Mouse (Mus musculus) lung, embryonic 14.5 days (tissue): ENCODE data around the gene Parp4. TPM values are rescaled to one million over a fixed set of nuclear protein-coding genes. Genes with fewer than 3 reads are reported as not detected.

ENCODE experiments used
- ATAC-seq: fragments of 200-750 bp; cut with Nextera tagmentation; 2 replicates; pipeline ENCODE4 v1.8.0; 2017; ENCODE audit warnings: mild to moderate bottlenecking, moderate TSS enrichment, moderate library complexity; ENCODE audit not compliant: insufficient read depth
- DNase-seq: peaks from one replicate; pipeline ENCODE4 v3.0.0-alpha.2; 2015
- H3K27ac ChIP-seq: fragments of 300-500 bp; sonication (generic); 2 replicates; pipeline ENCODE4 v1.5.1; 2014; ENCODE audit warnings: low read depth, mild to moderate bottlenecking, moderate library complexity
- H3K27me3 ChIP-seq: fragments of 300-500 bp; sonication (generic); 2 replicates; pipeline ENCODE4 v1.6.1; 2014; ENCODE audit warnings: low read length, control low read depth; ENCODE audit not compliant: insufficient read depth
- H3K36me3 ChIP-seq: fragments of 300-500 bp; sonication (generic); 2 replicates; pipeline ENCODE4 v1.6.1; 2014; ENCODE audit warnings: control low read depth; ENCODE audit not compliant: insufficient read depth
- H3K4me1 ChIP-seq: fragments of 300-500 bp; sonication (generic); 2 replicates; pipeline ENCODE4 v1.6.1; 2014; ENCODE audit warnings: antibody characterized with exemption, control low read depth; ENCODE audit not compliant: insufficient read depth
- H3K4me2 ChIP-seq: fragments of 300-500 bp; sonication (generic); 2 replicates; pipeline ENCODE4 v1.6.1; 2014; ENCODE audit warnings: mild to moderate bottlenecking
- H3K4me3 ChIP-seq: fragments of 300-500 bp; sonication (generic); 2 replicates; pipeline ENCODE4 v1.5.1; 2014; ENCODE audit warnings: low read depth, low read length
- H3K9ac ChIP-seq: fragments of 300-500 bp; sonication (generic); 2 replicates; pipeline ENCODE4 v1.6.1; 2014
- H3K9me3 ChIP-seq: fragments of 300-500 bp; sonication (generic); 2 replicates; pipeline ENCODE4 v1.6.1; 2016; ENCODE audit warnings: low read depth, low read length, control low read depth
- CTCF ChIP-seq: IDR thresholded peaks from 2 replicates; pipeline ENCODE4 v1.5.1; 2016; ENCODE audit warnings: antibody characterized with exemption, low read depth
- WGBS: fragments of 180-500 bp; shearing (Covaris S2); extraction: QIAGEN DNeasy Blood & Tissue Kit; methylation state at CpG from one replicate; pipeline ENCODE4 v1.1.7; 2014; 5-methylcytosine and 5-hydroxymethylcytosine counted together
- polyA plus RNA-seq: library from polyadenylated mRNA; unstranded; fragments of >200 nt; fragmentation: Nextera tagmentation; extraction: Ambion mirVana; gene quantifications from 2 replicates; pipeline ENCODE4 v1.2.1, GENCODE M21; 2014

Gene Parp4
- polyA plus RNA-seq, 1 experiment from 2014 or later = 4.0 TPM

- Histone ChIP-seq H3K4me2 (no peak overlapping the region), H3K27me3 (no peaks in the 10 kb centered on the region), H3K4me1 (no peaks in the 10 kb centered on the region), H3K9me3 (no peaks in the 10 kb centered on the region), H3K36me3 (no peaks in the 10 kb centered on the region; the same call in 1 of the 2 replicates), H3K4me3 (no peak overlapping the region), H3K9ac (no peak overlapping the region), H3K27ac (no peak overlapping the region)
- WGBS = 73% methylated on average over 3 of the region's 3 CpGs
- ATAC-seq (no peak), DNase-seq (no peak)
- no peak for TF ChIP-seq CTCF
Measured at GRCm38 (mm10) chr14:56613212-56613611, 37.8 kb downstream of the Parp4 start.

- H3K27me3 ChIP-seq = no peaks in the 10 kb centered on the region
- H3K27ac ChIP-seq = no peak overlapping the region
- no peak for ATAC-seq
- H3K36me3 ChIP-seq = peaks cover 3% of the 10 kb centered on the region; the same call in 1 of the 2 replicates
- no peaks in the 10 kb centered on the region for H3K4me1 ChIP-seq
- no peak for TF ChIP-seq CTCF
- H3K9me3 ChIP-seq = no peaks in the 10 kb centered on the region
- WGBS = 59% methylated on average over 1 of the region's 1 CpGs
- H3K4me3 ChIP-seq = no peak overlapping the region
- H3K4me2 ChIP-seq = no peak overlapping the region
- peak; percentile 12 for DNase-seq
- no peak overlapping the region for H3K9ac ChIP-seq
Measured at GRCm38 (mm10) chr14:56617470-56617869, 42.1 kb downstream of the Parp4 start.

GRCm38 (mm10) chr14:56620425-56620824 is 45.0 kb downstream of the Parp4 start:
- DNase-seq (no peak), ATAC-seq (no peak)
- WGBS = 54% methylated on average over 8 of the region's 8 CpGs
- no peak overlapping the region for H3K27ac ChIP-seq
- TF ChIP-seq CTCF = no peak
- H3K9me3 ChIP-seq = no peaks in the 10 kb centered on the region
- H3K36me3 ChIP-seq = peaks cover 3% of the 10 kb centered on the region; the same call in 1 of the 2 replicates
- no peak overlapping the region for H3K4me2 ChIP-seq
- H3K4me3 ChIP-seq = no peak overlapping the region
- no peak overlapping the region for H3K9ac ChIP-seq
- no peaks in the 10 kb centered on the region for H3K4me1 ChIP-seq
- no peaks in the 10 kb centered on the region for H3K27me3 ChIP-seq

GRCm38 (mm10) chr14:56626202-56626601 is 50.8 kb downstream of the Parp4 start:
- TF ChIP-seq CTCF = no peak
- ATAC-seq (no peak), DNase-seq (no peak)
- 66% methylated on average over 4 of the region's 4 CpGs for WGBS
- no peak overlapping the region for H3K27ac ChIP-seq
- H3K9me3 ChIP-seq = no peaks in the 10 kb centered on the region
- H3K36me3 ChIP-seq = no peaks in the 10 kb centered on the region
- H3K4me1 ChIP-seq = no peaks in the 10 kb centered on the region
- H3K9ac ChIP-seq = no peak overlapping the region
- H3K4me2 ChIP-seq = no peak overlapping the region
- no peaks in the 10 kb centered on the region for H3K27me3 ChIP-seq
- no peak overlapping the region for H3K4me3 ChIP-seq

- no peak overlapping the region for H3K4me3 ChIP-seq
- H3K36me3 ChIP-seq = no peaks in the 10 kb centered on the region
- H3K9ac ChIP-seq = no peak overlapping the region
- no peaks in the 10 kb centered on the region for H3K9me3 ChIP-seq
- no peaks in the 10 kb centered on the region for H3K27me3 ChIP-seq
- TF ChIP-seq CTCF = no peak
- ATAC-seq = no peak
- no peak for DNase-seq
- 77% methylated on average over 3 of the region's 3 CpGs for WGBS
- no peaks in the 10 kb centered on the region for H3K4me1 ChIP-seq
- no peak overlapping the region for H3K4me2 ChIP-seq
- no peak overlapping the region for H3K27ac ChIP-seq
Measured at GRCm38 (mm10) chr14:56628336-56628735, 52.9 kb downstream of the Parp4 start.

- H3K27me3 ChIP-seq = no peaks in the 10 kb centered on the region
- H3K4me1 ChIP-seq = no peaks in the 10 kb centered on the region
- ATAC-seq (no peak), DNase-seq (no peak)
- no peak overlapping the region for H3K9ac ChIP-seq
- TF ChIP-seq CTCF = no peak
- no peak overlapping the region for H3K4me3 ChIP-seq
- no peak overlapping the region for H3K4me2 ChIP-seq
- WGBS = 80% methylated on average over 2 of the region's 2 CpGs
- no peaks in the 10 kb centered on the region for H3K9me3 ChIP-seq
- H3K36me3 ChIP-seq = no peaks in the 10 kb centered on the region
- no peak overlapping the region for H3K27ac ChIP-seq
Measured at GRCm38 (mm10) chr14:56631109-56631508, 55.7 kb downstream of the Parp4 start.

- no peak for TF ChIP-seq CTCF
- H3K27ac ChIP-seq = no peak overlapping the region
- H3K4me3 ChIP-seq = no peak overlapping the region
- H3K9ac ChIP-seq = no peak overlapping the region
- WGBS = 63% methylated on average over 7 of the region's 7 CpGs
- H3K9me3 ChIP-seq = no peaks in the 10 kb centered on the region
- DNase-seq (no peak), ATAC-seq (no peak)
- H3K27me3 ChIP-seq = no peaks in the 10 kb centered on the region
- no peak overlapping the region for H3K4me2 ChIP-seq
- no peaks in the 10 kb centered on the region for H3K4me1 ChIP-seq
- H3K36me3 ChIP-seq = no peaks in the 10 kb centered on the region
Measured at GRCm38 (mm10) chr14:56647206-56647605, 71.8 kb downstream of the Parp4 start.

- H3K27ac ChIP-seq = no peak overlapping the region
- no peak for ATAC-seq
- DNase-seq = no peak
Measured at GRCm38 (mm10) chr14:56649448-56649847, 74.0 kb downstream of the Parp4 start.

More at GRCm38 (mm10) chr14:56649448-56649847, 74.0 kb downstream of the Parp4 start:
- H3K9ac ChIP-seq = no peak overlapping the region
- H3K36me3 ChIP-seq = no peaks in the 10 kb centered on the region
- no peaks in the 10 kb centered on the region for H3K27me3 ChIP-seq
- no peaks in the 10 kb centered on the region for H3K4me1 ChIP-seq
- TF ChIP-seq CTCF = no peak
- H3K9me3 ChIP-seq = peaks cover 13% of the 10 kb centered on the region; the same call in 1 of the 2 replicates
- no peak overlapping the region for H3K4me2 ChIP-seq
- H3K4me3 ChIP-seq = no peak overlapping the region
